Mouse (Mus musculus): Measurements from ENCODE around the gene Rabggtb. TPM values are rescaled to one million over a fixed set of nuclear protein-coding genes. Genes with fewer than 3 reads are reported as not detected.

Gene Rabggtb
- polyA plus RNA-seq, 1 experiment from 2014 or later = 62.5 TPM

GRCm38 (mm10) chr3:153944335-153944990 is 31.7 kb upstream of the Rabggtb start, which contains the start of gene Acadm:
Gene Acadm, minus strand, starts transcription at chr3:153944632.
- peaks cover 6% of the 10 kb centered on the region for H3K4me1 ChIP-seq (ENCODE audit: control insufficient read depth, insufficient read depth, low read length)
- H3K9me3 ChIP-seq (ENCODE audit: control insufficient read depth, low read length) = no peaks in the 10 kb centered on the region
- H3K27ac ChIP-seq (ENCODE audit: low read depth, low read length) = peak within 1 kb of the TSS; percentile 77
- H3K4me3 ChIP-seq (ENCODE audit: low read length) = peak within 1 kb of the TSS; percentile 82
- WGBS = under 1% methylated on average over 41 of the region's 41 CpGs
- ATAC-seq (ENCODE audit: low FRiP score, low TSS enrichment) = peak; percentile 99
- peaks cover 11% of the 10 kb centered on the region; the same call in 1 of the 2 replicates for H3K36me3 ChIP-seq (ENCODE audit: control insufficient read depth, insufficient read depth, low read length)
- peak within 1 kb of the TSS; percentile 78 for H3K9ac ChIP-seq (ENCODE audit: low read depth, low read length)
- H3K4me2 ChIP-seq (replicated peaks; ENCODE audit: low read depth, low read length) = peak within 1 kb of the TSS; percentile 52
- H3K27me3 ChIP-seq (ENCODE audit: control insufficient read depth, insufficient read depth, low read length) = no peaks in the 10 kb centered on the region

DNA sequence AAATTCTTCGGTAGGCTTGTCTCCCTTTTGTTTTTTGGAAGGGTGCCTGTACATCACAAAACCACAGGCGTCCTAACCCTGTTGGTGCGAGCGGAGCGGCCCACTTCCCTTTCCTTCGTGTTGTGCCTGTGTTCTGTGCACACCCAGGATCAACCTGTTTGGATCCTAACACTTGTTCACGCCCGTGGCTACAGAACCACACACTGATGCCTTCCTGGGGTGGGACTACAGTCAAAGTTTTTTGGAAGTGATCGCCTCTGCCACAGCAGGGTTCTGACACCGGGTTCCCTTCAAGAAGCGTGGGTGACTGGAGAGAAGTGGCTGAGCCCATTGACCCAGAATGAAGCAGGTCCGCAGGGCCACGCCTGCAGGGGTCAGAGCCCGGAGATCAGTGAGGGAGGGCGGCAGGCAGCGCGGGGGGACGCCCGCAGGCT is 31.1 kb upstream of the Rabggtb start:
- peak; percentile 29; the same call in 1 of the 2 replicates for ATAC-seq (ENCODE audit: low FRiP score, low TSS enrichment)
- Histone ChIP-seq H3K4me1 (ENCODE audit: control insufficient read depth, insufficient read depth, low read length) (peaks cover 6% of the 10 kb centered on the region), H3K4me2 (replicated peaks; ENCODE audit: low read depth, low read length) (peak overlapping the region; percentile 52), H3K27ac (ENCODE audit: low read depth, low read length) (peak overlapping the region; percentile 77), H3K9me3 (ENCODE audit: control insufficient read depth, low read length) (no peaks in the 10 kb centered on the region), H3K27me3 (ENCODE audit: control insufficient read depth, insufficient read depth, low read length) (no peaks in the 10 kb centered on the region), H3K4me3 (ENCODE audit: low read length) (peak overlapping the region; percentile 82), H3K36me3 (ENCODE audit: control insufficient read depth, insufficient read depth, low read length) (peaks cover 11% of the 10 kb centered on the region; the same call in 1 of the 2 replicates), H3K9ac (ENCODE audit: low read depth, low read length) (peak overlapping the region; percentile 78)
- under 1% methylated on average over 19 of the region's 19 CpGs for WGBS

DNA sequence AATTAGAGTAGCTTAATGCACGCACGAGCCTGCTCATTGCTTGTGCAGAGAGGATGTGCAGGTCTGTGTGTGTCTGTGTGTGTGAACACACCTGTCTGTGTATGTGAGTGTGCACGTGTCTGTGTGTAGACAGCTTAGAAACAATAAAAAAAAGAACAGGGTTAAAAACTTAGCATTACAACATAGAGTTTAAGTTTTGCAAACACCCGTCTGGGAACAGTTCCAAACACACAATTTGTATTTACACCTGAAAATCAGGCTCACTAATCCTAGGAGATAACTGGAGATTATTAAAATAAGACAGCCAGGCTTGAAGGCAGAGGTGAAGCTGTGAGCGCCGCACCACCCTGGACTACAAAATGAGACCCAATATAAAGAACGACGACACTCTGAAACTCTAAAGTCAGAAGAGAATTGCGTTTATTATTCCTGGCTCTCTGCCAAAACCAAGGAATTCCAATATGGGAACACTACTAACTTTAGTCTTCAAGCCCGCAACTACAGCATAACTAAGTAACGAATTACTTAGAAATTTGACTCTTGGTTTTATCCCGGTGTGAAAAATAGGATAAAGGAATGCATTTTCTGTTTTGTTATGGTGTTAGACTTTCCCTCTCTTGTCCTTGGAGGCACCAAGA is 30.3 kb upstream of the Rabggtb start:
- WGBS = 29% methylated on average over 12 of the region's 12 CpGs
- Histone ChIP-seq H3K9me3 (ENCODE audit: control insufficient read depth, low read length) (no peaks in the 10 kb centered on the region), H3K4me1 (ENCODE audit: control insufficient read depth, insufficient read depth, low read length) (peaks cover 6% of the 10 kb centered on the region), H3K27me3 (ENCODE audit: control insufficient read depth, insufficient read depth, low read length) (no peaks in the 10 kb centered on the region), H3K4me2 (replicated peaks; ENCODE audit: low read depth, low read length) (peak overlapping the region; percentile 52), H3K4me3 (ENCODE audit: low read length) (peak overlapping the region; percentile 82), H3K9ac (ENCODE audit: low read depth, low read length) (no peak overlapping the region), H3K36me3 (ENCODE audit: control insufficient read depth, insufficient read depth, low read length) (peaks cover 14% of the 10 kb centered on the region; the same call in 1 of the 2 replicates), H3K27ac (ENCODE audit: low read depth, low read length) (no peak overlapping the region)
- ATAC-seq (ENCODE audit: low FRiP score, low TSS enrichment) = no peak

DNA sequence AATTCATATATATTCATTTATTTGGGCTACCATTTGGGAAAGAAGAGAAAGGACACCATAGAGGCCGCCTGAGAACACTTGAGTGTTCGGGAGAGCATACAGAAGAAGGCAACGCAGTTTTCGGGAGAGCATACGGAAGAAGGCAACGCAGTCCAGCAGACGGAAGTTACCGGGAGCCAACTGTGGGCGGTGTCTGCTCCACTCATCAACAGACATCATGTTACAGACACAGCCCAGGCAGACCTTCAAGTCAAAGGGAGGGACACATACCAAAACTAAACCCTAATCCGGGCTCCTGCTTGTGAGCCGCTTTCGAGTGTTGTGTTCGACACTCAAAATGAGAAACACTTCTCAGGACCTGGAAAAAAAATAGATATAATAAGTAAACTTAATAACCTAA is 28.8 kb upstream of the Rabggtb start:
- Histone ChIP-seq H3K36me3 (ENCODE audit: control insufficient read depth, insufficient read depth, low read length) (peaks cover 26% of the 10 kb centered on the region), H3K4me1 (ENCODE audit: control insufficient read depth, insufficient read depth, low read length) (peaks cover 6% of the 10 kb centered on the region), H3K4me2 (replicated peaks; ENCODE audit: low read depth, low read length) (no peak overlapping the region), H3K9ac (ENCODE audit: low read depth, low read length) (no peak overlapping the region), H3K27me3 (ENCODE audit: control insufficient read depth, insufficient read depth, low read length) (no peaks in the 10 kb centered on the region), H3K4me3 (ENCODE audit: low read length) (no peak overlapping the region), H3K9me3 (ENCODE audit: control insufficient read depth, low read length) (no peaks in the 10 kb centered on the region), H3K27ac (ENCODE audit: low read depth, low read length) (no peak overlapping the region)
- ATAC-seq (ENCODE audit: low FRiP score, low TSS enrichment) = no peak
- WGBS = 93% methylated on average over 13 of the region's 13 CpGs

DNA sequence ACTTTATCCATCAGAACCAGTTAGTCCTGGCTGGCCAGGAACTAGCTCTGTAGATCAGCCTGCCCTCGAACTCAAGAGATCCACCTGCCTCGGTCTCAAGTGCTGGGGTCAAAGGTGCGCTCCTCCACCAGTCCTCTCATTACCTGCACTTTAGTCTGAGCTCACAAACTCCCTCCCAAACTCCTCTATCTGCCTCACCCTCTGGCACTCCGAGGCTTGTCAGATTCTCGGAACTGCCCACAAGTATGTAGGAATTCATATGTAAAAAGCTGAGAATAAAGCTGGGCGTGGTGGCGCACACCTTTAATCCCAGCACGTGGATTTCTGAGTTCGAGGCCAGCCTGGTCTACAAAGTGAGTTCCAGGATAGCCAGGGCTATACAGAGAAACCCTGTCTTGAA is 27.7 kb upstream of the Rabggtb start:
- Histone ChIP-seq H3K4me1 (ENCODE audit: control insufficient read depth, insufficient read depth, low read length) (peaks cover 6% of the 10 kb centered on the region), H3K9me3 (ENCODE audit: control insufficient read depth, low read length) (no peaks in the 10 kb centered on the region), H3K27ac (ENCODE audit: low read depth, low read length) (no peak overlapping the region), H3K9ac (ENCODE audit: low read depth, low read length) (no peak overlapping the region), H3K4me3 (ENCODE audit: low read length) (no peak overlapping the region), H3K36me3 (ENCODE audit: control insufficient read depth, insufficient read depth, low read length) (peaks cover 34% of the 10 kb centered on the region), H3K27me3 (ENCODE audit: control insufficient read depth, insufficient read depth, low read length) (no peaks in the 10 kb centered on the region), H3K4me2 (replicated peaks; ENCODE audit: low read depth, low read length) (no peak overlapping the region)
- WGBS = 92% methylated on average over 9 of the region's 9 CpGs
- no peak for ATAC-seq (ENCODE audit: low FRiP score, low TSS enrichment)

DNA sequence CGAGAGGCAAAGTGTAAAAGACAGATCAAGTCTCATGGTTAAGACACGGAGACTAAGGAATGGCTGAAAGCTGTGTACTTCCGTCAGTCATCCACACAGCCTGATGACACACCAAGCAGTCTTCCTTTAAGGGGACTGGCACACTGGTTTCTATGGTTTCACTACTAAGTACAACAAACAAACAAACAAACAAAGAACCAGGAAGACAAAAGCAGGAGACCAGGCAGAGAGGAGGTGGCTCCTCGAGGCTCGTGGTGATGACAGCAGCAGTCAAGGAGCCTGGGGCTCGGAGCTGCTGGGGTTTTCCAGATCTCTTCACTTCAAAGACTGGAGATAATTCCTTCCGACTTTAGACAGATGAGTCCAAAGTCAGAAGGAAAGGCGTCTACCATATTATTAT is 27.2 kb upstream of the Rabggtb start:
- Histone ChIP-seq H3K27me3 (ENCODE audit: control insufficient read depth, insufficient read depth, low read length) (no peaks in the 10 kb centered on the region), H3K4me1 (ENCODE audit: control insufficient read depth, insufficient read depth, low read length) (peaks cover 6% of the 10 kb centered on the region), H3K9ac (ENCODE audit: low read depth, low read length) (no peak overlapping the region), H3K4me3 (ENCODE audit: low read length) (no peak overlapping the region), H3K27ac (ENCODE audit: low read depth, low read length) (no peak overlapping the region), H3K36me3 (ENCODE audit: control insufficient read depth, insufficient read depth, low read length) (peaks cover 37% of the 10 kb centered on the region), H3K4me2 (replicated peaks; ENCODE audit: low read depth, low read length) (no peak overlapping the region), H3K9me3 (ENCODE audit: control insufficient read depth, low read length) (no peaks in the 10 kb centered on the region)
- no peak for ATAC-seq (ENCODE audit: low FRiP score, low TSS enrichment)
- 92% methylated on average over 8 of the region's 8 CpGs for WGBS

GRCm38 (mm10) chr3:153937116-153937810 is 24.5 kb upstream of the Rabggtb start:
- WGBS = 89% methylated on average over 17 of the region's 17 CpGs
- Histone ChIP-seq H3K9ac (ENCODE audit: low read depth, low read length) (no peak overlapping the region), H3K27ac (ENCODE audit: low read depth, low read length) (no peak overlapping the region), H3K36me3 (ENCODE audit: control insufficient read depth, insufficient read depth, low read length) (peaks cover 63% of the 10 kb centered on the region), H3K4me2 (replicated peaks; ENCODE audit: low read depth, low read length) (no peak overlapping the region), H3K4me1 (ENCODE audit: control insufficient read depth, insufficient read depth, low read length) (no peaks in the 10 kb centered on the region), H3K27me3 (ENCODE audit: control insufficient read depth, insufficient read depth, low read length) (no peaks in the 10 kb centered on the region), H3K9me3 (ENCODE audit: control insufficient read depth, low read length) (no peaks in the 10 kb centered on the region), H3K4me3 (ENCODE audit: low read length) (no peak overlapping the region)
- no peak for ATAC-seq (ENCODE audit: low FRiP score, low TSS enrichment)

GRCm38 (mm10) chr3:153935878-153936277 is 23.1 kb upstream of the Rabggtb start:
- peaks cover 64% of the 10 kb centered on the region for H3K36me3 ChIP-seq (ENCODE audit: control insufficient read depth, insufficient read depth, low read length)
- H3K27ac ChIP-seq (ENCODE audit: low read depth, low read length) = no peak overlapping the region
- H3K9ac ChIP-seq (ENCODE audit: low read depth, low read length) = no peak overlapping the region
- H3K9me3 ChIP-seq (ENCODE audit: control insufficient read depth, low read length) = no peaks in the 10 kb centered on the region
- no peak for ATAC-seq (ENCODE audit: low FRiP score, low TSS enrichment)
- 83% methylated on average over 9 of the region's 9 CpGs for WGBS
- no peaks in the 10 kb centered on the region for H3K27me3 ChIP-seq (ENCODE audit: control insufficient read depth, insufficient read depth, low read length)
- no peak overlapping the region for H3K4me3 ChIP-seq (ENCODE audit: low read length)
- no peaks in the 10 kb centered on the region for H3K4me1 ChIP-seq (ENCODE audit: control insufficient read depth, insufficient read depth, low read length)
- no peak overlapping the region for H3K4me2 ChIP-seq (replicated peaks; ENCODE audit: low read depth, low read length)

GRCm38 (mm10) chr3:153932461-153932860 is 19.7 kb upstream of the Rabggtb start:
- Histone ChIP-seq H3K36me3 (ENCODE audit: control insufficient read depth, insufficient read depth, low read length) (peaks cover 76% of the 10 kb centered on the region), H3K4me3 (ENCODE audit: low read length) (no peak overlapping the region)

More at GRCm38 (mm10) chr3:153932461-153932860, 19.7 kb upstream of the Rabggtb start:
- 93% methylated on average over 5 of the region's 5 CpGs for WGBS
- Histone ChIP-seq H3K4me1 (ENCODE audit: control insufficient read depth, insufficient read depth, low read length) (no peaks in the 10 kb centered on the region), H3K27me3 (ENCODE audit: control insufficient read depth, insufficient read depth, low read length) (no peaks in the 10 kb centered on the region), H3K9me3 (ENCODE audit: control insufficient read depth, low read length) (no peaks in the 10 kb centered on the region), H3K9ac (ENCODE audit: low read depth, low read length) (no peak overlapping the region), H3K4me2 (replicated peaks; ENCODE audit: low read depth, low read length) (no peak overlapping the region), H3K27ac (ENCODE audit: low read depth, low read length) (no peak overlapping the region)
- ATAC-seq (ENCODE audit: low FRiP score, low TSS enrichment) = no peak
